Mouse (Mus musculus) forelimb bud, embryonic 11.5 days (tissue): ENCODE data around the gene Clec1a.

ENCODE experiments used
- DNase-seq: peaks from one replicate; pipeline ENCODE4 v3.0.0-alpha.2; 2012; ENCODE audit warnings: low read depth, low spot score

Gene Clec1a

DNA sequence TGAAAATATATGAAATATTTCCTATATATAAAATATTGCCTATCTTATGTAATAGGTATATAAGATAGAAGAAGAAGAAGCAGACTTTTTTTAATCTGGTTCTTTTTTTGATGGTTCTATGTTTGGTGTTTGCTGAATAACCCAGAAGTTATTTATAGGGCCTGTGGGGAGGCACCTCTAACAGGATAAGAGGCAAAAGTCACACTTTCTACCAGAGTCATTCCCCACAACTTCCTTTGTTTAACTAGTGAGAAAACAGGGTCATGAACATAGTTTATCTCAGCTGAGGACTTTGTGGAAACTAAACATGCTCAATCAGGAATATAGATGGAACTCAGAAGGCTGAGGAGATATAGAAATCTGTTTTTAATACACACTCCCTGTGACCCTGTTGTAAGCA lies 45.8 kb downstream of the Clec1a start:
- DNase-seq = no peak

DNA sequence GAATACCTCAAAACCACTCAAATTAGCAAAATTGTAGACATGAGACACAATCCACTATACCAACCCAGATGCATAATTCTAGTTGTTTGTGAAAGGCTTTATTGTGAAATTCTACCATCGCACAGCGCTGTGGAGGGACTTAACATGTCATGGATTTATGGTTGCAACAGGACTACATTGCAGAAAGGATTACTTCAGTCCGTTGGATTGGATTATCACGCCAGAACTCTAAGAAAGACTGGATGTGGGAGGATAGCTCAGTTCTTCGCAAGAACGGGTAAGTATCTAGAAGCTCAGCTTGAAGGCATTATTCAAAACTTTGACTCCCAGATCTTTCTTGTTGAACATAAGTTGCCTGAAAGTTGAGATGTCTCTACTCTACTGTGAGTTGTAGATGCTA lies 48.4 kb downstream of the Clec1a start:
- DNase-seq = no peak

DNA sequence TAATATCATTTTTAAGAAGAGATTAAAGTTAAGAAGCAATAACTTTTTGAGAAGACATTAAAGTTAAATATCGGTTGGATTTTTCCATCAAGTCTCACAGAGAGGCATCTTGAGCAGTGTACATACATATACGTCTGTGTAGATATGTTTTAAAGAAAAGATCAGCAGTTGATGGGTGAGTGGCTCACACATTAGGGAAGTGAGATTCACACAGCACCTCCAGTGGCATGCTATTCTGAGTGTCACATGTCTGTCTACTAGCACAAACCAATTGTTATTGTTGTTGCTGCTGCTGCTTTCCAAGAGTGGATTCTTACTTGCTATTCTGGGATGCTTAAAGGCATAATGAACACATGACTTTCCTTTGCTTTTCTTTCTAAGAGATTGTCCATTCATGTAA lies 49.4 kb downstream of the Clec1a start:
- DNase-seq = no peak

DNA sequence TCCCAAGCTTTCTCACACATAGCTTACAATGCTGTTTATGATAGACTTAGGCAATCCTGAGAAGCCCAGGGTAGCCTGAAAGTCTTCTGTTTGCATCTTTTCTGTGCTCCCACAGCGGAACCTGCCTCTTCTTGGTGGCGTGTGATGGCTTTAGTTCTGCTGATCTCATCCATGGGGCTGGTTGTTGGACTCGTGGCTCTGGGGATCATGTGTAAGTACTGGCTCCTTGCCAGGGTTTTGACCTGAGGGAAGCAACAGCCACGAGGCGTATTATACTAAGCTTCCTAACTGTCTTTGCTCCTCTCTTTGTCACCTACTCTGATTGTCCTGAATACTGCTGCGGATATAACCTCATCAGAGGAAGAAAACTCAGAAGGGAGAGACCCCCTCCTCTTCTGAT lies 51.9 kb downstream of the Clec1a start:
- no peak for DNase-seq

DNA sequence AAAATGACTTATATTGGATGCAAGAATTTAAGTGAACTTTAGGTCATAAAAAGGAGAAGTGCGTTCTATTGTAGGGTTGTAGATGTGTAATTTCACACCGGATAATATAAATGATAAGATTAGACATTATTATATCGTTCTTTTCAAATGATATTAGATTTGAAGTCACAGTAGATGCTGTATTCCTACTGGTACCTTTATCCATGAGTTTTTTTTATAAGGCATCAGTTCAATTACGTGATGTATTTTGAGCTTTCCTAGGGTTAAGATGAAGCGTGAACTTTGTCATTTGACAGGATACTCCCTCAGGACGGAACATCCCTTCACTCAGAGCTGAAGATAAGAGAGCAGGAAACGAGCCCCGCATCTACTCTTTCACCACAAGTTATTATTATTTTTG lies 54.8 kb downstream of the Clec1a start, which contains the start of gene Clec1b:
TSS of gene Clec1b (plus strand) at position 301 of the 400 bp plus-strand sequence.
- DNase-seq = no peak

DNA sequence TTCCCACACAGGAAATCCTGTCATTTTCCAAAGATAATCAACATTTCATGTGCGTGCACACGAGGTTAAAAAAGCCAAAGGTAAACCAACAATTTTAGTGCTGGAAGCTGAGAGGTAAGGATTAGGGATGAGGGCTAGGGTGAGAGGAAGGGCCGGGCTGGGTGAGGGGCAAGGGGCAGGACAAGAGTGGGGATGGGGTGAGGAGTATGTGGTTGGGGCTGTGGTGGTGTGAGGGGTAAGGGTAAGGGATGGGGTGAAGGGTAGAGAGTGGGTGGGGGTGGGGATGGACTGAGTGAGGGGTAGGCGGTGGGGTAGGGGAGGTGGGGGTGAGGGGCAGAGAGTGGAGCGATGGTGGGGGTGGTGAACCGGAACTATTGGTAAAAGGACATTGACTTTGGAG lies 58.1 kb downstream of the Clec1a start:
- no peak for DNase-seq

DNA sequence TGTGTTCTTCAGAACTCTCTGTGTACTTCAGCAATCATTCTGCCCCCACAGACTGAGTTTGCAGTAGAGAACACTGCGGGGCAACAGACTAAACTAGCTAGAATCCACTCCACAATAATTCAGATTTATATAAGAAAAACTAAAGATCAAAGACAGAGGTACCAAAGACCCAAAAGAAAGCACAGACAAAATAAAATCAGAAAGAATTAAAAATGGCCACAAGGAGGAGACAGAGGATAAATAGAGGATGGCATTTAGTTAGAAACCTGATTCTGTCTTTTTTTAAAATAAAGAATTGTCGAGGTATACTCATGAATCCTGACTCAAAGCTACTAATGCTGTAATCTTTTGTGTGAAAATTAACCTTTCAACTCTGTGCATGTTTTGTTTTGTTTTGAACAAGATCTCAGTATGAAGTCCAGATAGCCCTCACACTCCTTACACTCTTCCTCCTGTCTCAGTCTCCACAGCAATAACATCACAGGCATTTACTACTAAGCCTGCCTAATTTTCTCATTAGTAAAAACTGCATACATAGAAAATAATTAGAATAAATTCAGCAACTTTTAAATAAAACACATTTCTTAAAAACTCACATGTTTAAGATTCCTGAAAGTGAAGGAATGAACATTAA lies 58.6 kb downstream of the Clec1a start:
- DNase-seq = no peak

DNA sequence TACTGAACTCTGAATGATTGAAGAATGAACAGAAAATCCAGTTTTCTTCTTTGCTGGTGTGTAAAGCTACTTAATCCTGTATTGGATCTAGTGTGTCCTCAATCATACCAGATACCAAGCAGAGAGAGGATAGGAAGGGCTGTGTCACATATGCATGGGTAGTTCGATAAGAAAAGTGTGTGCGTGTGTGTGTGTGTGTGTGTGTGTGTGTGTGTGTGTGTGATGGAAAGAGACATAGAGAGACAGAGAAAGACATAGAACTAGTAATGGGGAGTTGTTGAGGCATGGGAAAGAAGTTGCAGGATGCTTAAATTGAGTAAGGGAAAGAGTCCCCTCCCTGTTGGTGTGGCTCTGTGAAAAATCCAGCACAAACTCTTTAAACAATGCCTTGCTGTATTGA lies 66.0 kb downstream of the Clec1a start, which contains the start of gene Clec12b:
TSS of gene Clec12b (minus strand) at position 101 of the 400 bp plus-strand sequence.
- no peak for DNase-seq

DNA sequence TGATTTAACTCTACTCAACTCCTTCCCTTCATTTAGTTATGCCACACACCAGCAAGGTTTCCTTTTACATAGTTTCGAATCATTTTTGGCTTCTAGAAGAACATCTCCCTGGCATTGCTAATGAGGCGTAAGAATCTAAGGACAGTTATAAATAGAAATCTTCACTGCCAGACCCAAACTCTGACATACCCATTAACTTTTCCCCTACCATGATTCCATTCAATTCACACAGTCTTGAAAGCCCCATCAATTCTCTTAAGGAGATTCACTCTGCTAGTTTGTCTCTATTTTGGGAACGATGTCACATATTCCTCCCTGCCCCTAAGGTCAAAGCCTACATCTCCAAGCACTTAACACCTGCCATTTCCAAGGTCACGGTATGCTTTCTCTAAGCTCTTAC lies 66.8 kb downstream of the Clec1a start:
- no peak for DNase-seq

DNA sequence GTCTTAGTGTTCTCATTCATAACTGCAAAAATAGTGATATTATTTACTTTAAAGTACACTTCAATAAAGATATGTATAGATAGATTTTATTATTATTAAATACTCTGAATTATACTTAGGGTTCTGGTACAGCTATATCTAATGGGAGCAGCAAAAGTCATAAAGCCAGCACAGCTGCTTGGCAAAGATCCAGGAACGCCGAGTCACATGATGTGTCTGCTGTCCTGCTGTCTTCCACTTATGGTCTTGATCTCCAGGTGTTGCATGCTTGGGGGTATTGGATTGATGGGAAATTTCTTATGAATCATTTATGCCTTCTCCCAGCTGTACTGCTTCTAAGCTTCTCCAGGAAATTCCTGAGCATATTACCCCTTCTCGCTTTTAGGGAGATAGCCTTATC lies 68.3 kb downstream of the Clec1a start:
- DNase-seq = no peak

DNA sequence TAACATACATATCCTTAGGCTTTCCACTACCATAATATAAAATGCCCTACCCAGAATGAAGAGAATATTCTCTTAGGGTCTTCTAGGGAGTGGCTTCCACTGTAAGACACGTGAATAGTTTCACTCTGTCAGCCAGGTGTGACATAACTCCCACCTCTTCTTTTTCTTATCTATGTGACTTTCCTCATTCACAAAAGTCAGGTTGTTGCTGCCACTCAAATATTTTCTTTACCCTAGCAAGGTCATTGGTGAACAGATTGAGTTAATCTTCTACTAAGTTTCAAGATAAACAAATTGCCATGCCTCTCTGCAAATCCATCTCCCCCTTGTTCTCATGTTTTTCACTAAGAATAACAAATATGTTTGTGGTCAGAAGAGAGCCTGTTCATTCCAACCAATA lies 70.1 kb downstream of the Clec1a start:
- no peak for DNase-seq

DNA sequence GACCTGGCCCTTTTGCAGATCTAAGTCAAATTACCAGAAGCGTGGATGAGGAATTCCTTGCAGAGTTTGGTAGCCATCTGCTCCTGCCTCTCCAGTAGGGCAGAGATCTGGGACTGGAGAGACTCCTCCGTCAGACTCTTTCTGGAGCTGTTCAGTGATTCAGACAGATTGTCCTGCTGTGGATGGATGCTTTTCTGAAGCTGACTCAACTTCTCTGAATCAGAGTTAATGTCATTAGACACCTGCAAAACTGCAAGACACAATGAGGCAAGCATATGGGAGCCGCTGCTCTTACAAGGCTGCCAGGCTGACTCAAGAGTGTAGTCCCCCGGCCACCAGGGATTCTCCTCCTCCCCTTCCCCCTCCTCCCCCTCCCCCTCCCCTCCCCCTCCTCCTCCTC lies 71.3 kb downstream of the Clec1a start:
- DNase-seq = no peak

DNA sequence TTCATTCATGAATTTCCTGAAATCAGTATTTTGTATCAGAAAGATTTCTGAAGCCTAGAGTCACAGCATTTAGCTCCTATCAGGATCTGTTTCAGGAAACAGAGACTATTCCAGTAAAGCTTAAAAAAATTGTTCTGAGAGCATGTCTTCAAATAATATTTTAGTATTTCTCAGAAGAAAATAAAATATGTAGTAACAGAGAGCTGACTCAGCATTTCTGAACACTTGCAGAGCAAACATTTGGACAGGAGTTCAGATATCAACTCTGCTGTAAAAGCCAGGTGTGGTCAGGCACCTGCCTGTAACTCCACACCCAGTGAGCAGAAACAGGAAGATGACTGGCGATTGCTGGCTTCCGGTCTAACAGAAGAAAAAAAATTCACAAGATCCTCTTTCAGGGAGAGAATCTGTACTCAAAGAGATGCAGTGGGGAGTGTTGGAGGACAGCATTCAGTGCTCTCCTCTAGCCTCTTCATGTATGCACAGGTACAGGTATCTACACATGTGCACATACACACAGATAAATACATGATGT lies 76.8 kb downstream of the Clec1a start:
- no peak for DNase-seq
